Mouse (Mus musculus): Measurements from ENCODE around the gene Ccdc144b. TPM values are rescaled to one million over a fixed set of nuclear protein-coding genes. Genes with fewer than 3 reads are reported as not detected.
A peak's percentile ranks its signal among the peaks of the same experiment; 100 is the strongest.

Ccdc144b gene
- polyA plus RNA-seq, 1 experiment from 2014 or later, result not detected

DNA sequence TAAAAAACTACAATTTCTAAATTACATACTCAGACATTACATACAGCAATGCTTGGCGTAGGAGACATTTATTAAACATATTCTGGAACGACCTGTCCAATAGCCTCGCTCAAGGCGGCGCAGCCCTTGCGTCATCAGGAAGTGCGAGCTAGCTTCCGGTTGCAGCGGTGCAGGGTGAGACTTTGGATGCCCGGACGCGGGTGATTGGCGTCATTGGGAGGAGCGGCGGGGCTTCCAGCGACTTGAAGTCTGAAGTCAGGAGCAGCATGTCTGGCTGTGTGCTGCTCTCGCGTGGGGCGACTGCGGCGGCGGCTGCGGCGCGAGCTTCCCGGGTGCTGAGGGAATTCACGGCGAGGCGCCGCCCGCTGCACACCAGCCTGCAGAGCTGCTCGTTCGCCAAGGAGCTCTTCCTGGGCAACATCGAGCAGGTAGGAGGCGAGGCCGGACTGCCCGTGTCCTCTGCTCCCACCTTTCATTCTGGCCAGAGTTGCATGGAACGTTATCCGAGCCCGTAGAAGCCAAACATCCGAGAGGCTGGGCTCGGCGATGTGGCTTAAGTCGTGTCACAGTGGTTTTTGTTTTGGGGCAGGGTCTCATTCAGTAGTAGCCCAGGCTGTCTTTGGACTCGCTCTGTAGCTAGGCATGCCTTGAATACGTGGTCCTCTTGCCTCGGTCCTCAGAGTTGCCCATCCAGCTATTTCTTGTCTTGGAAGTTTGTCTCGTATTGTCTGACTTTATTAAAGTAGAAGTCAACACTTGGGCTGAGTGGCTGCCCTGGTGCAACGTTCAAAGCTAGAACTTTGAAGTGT lies 12.7 kb upstream of the Ccdc144b start, which contains the start of gene Acad9:
TSS of gene Acad9 (plus strand) at position 137 of the 809 bp plus-strand sequence.
- Histone ChIP-seq H3K4me1 (peaks cover 21% of the 10 kb centered on the region), H3K36me3 (replicated peaks) (peaks cover 12% of the 10 kb centered on the region), H3K9me3 (no peaks in the 10 kb centered on the region), H3K27ac (peak within 1 kb of the TSS; percentile 87), H3K4me3 (peak within 1 kb of the TSS; percentile 89), H3K27me3 (ENCODE audit: poor library complexity, severe bottlenecking) (peaks cover 6% of the 10 kb centered on the region; the same call in 1 of the 2 replicates)
- 1% methylated on average over 49 of the region's 49 CpGs for WGBS
- peak; percentile 94 for DNase-seq (ENCODE audit: extremely low spot score, low spot score)

DNA sequence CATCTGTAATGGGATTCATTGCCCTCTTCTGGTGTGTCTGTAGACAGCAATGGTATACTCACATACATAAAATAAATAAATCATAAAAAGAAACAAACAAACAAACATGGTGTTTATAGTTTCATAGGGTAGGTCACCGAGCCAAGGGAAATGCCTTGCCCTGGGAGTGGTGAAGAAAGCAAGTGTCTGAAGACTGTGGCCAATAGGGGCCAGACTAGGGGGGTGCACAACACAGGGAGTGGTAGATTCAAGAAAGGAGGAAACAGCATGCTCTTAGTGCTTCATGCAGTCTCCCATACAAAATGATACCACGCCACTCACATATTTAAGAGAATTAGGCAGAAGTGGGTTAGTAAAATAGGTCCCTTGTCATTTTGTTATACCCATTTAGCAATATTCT lies 11.8 kb upstream of the Ccdc144b start:
- Histone ChIP-seq H3K4me1 (peaks cover 21% of the 10 kb centered on the region), H3K36me3 (replicated peaks) (peaks cover 3% of the 10 kb centered on the region), H3K9me3 (no peaks in the 10 kb centered on the region), H3K4me3 (peak overlapping the region; percentile 89), H3K27ac (0 out of 2 replicates have a peak overlapping the region, but pooled peaks have one; percentile 87), H3K27me3 (ENCODE audit: poor library complexity, severe bottlenecking) (peaks cover 9% of the 10 kb centered on the region; the same call in 1 of the 2 replicates)
- no peak for DNase-seq (ENCODE audit: extremely low spot score, low spot score)
- WGBS, result 90% methylated on average over 2 of the region's 2 CpGs

DNA sequence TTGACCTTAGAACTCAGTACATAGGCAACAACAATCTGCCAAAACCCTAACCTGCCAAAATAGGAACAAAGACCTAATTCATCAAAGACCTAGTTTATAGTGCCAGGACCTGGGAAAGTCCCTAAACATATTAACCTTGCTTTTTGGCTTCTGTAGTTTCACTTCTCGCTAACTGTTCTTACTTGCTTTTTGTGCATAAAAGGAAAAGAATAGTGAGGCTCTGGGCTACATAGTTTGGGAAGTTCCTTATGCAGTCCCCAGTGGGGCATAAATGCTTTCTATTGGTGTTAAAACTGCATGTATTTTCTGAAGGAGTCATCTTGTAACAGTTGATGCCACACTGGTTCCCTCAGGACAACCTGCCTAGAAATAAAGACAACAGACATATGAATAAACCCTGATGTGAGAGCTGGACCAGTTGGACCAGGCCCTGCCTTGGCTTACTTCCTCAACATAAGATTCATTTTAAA lies 11.3 kb upstream of the Ccdc144b start:
- H3K27me3 ChIP-seq (ENCODE audit: poor library complexity, severe bottlenecking), result peaks cover 9% of the 10 kb centered on the region; the same call in 1 of the 2 replicates
- 98% methylated on average over 1 of the region's 1 CpGs for WGBS

DNA sequence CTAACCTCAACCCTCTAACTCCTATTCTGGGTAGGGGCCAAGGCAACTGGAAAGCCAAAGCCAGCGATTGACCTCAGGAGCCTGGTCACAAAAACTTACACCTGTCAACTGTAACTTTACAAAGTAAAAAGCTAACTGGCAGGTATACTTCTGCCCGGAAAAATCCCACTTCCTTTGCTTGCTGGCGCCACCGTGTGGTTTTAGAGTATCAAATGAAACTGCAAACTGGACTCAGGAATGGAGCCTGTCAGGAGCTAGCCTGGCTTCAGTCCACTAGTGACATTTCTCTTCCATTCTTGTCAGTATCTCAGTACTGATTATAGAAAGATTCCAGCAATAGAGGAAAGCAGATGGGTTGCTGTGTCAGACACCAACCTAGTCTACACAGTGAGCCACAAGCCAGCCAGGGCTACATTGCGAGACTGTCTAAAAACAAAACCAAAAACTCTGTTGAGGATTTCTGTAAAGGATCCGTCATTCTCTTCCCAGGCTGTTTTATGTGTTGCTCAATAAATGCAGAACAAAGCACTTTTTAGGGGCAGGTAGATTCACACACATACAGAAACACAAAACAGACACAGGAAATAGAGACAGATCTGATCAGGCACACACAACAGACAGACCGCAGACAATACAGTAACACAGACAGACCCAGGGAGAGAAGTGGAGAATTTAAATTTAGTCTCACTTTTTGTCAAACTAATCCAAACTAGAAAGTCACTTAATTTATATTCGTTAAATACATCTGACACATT lies 6.9 kb upstream of the Ccdc144b start:
- H3K27me3 ChIP-seq (ENCODE audit: poor library complexity, severe bottlenecking), result peaks cover 9% of the 10 kb centered on the region; the same call in 1 of the 2 replicates
- H3K27ac ChIP-seq, result no peak overlapping the region
- H3K36me3 ChIP-seq (replicated peaks), result no peaks in the 10 kb centered on the region
- peak; percentile 38 for DNase-seq (ENCODE audit: extremely low spot score, low spot score)
- H3K4me3 ChIP-seq, result no peak overlapping the region
- 34% methylated on average over 8 of the region's 8 CpGs for WGBS
- peaks cover 2% of the 10 kb centered on the region; the same call in 1 of the 2 replicates for H3K4me1 ChIP-seq
- no peaks in the 10 kb centered on the region for H3K9me3 ChIP-seq

More for the DNA sequence above, 11.3 kb upstream of the Ccdc144b start:
- no peaks in the 10 kb centered on the region; the same call in 1 of the 2 replicates for H3K36me3 ChIP-seq (replicated peaks)
- H3K4me3 ChIP-seq, result no peak overlapping the region
- no peak overlapping the region for H3K27ac ChIP-seq
- DNase-seq (ENCODE audit: extremely low spot score, low spot score), result no peak
- H3K9me3 ChIP-seq, result no peaks in the 10 kb centered on the region
- peaks cover 21% of the 10 kb centered on the region for H3K4me1 ChIP-seq

DNA sequence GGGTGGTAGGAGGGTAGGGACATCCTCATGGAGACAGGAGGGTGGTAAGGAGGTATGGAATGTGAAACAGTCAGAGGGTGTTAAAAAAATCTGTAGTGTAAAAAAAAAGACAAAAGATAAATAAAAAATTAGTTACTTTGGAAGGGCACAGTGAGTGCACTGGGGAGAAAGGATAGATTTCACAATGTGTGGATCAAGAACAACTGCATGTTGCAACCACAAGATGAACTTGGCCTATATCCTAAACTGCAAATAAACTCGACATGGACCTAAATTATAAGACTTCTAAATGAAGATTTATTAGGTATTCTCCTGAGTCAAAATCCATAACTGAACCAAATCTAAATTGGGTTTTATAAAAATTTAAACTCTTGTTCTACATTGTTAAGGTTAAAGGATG lies 4.2 kb downstream of the Ccdc144b start:
- no peak for DNase-seq (ENCODE audit: extremely low spot score, low spot score)
- H3K27me3 ChIP-seq (ENCODE audit: poor library complexity, severe bottlenecking), result no peaks in the 10 kb centered on the region
- H3K27ac ChIP-seq, result no peak overlapping the region
- no peak overlapping the region for H3K4me3 ChIP-seq
- H3K36me3 ChIP-seq (replicated peaks), result no peaks in the 10 kb centered on the region
- WGBS, result 79% methylated on average over 1 of the region's 1 CpGs
- H3K9me3 ChIP-seq, result no peaks in the 10 kb centered on the region
- H3K4me1 ChIP-seq, result no peaks in the 10 kb centered on the region

DNA sequence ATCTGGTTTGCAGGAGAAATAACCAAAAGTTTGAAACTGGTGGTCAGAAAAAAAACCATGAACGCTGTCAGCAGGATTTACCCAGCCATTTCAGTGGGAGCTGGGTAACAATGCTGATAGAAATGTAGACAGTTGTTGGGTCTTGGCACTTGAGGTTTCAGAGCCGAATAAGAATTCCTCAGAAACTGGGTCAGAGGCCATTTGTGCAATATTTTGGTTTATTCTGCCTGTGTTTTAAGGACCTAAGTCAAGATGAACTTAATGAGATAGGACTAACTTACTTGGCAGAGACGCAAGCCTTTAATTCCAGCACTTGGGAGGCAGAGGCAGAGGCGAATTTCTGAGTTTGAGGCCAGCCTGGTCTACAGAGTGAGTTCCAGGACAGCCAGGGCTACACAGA lies 8.3 kb downstream of the Ccdc144b start:
- WGBS, result 76% methylated on average over 4 of the region's 4 CpGs
- H3K4me1 ChIP-seq, result no peaks in the 10 kb centered on the region
- no peak for DNase-seq (ENCODE audit: extremely low spot score, low spot score)
- H3K27me3 ChIP-seq (ENCODE audit: poor library complexity, severe bottlenecking), result no peaks in the 10 kb centered on the region
- H3K27ac ChIP-seq, result no peak overlapping the region
- no peak overlapping the region for H3K4me3 ChIP-seq
- H3K36me3 ChIP-seq (replicated peaks), result no peaks in the 10 kb centered on the region
- no peaks in the 10 kb centered on the region for H3K9me3 ChIP-seq

DNA sequence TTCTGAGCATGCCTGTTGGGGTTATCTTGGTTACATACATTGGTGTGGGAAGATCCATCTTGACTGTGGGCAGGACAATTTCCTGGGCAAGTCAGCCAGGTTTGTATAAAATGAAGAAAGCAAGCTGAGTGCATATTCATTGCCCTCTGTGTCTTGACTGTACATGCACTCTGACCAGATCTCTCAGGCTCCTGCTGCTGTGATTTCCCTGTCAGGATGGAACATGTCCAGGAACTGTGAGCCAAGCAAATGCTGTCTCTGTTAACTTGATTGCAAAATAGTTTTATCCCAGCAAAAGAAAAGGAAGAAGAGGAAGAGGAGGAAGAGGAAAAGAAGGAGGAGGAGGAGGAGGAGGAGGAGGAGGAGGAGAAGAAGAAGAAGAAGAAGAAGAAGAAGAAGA lies 8.8 kb downstream of the Ccdc144b start:
- Histone ChIP-seq H3K36me3 (replicated peaks) (no peaks in the 10 kb centered on the region), H3K27me3 (ENCODE audit: poor library complexity, severe bottlenecking) (no peaks in the 10 kb centered on the region)

DNA sequence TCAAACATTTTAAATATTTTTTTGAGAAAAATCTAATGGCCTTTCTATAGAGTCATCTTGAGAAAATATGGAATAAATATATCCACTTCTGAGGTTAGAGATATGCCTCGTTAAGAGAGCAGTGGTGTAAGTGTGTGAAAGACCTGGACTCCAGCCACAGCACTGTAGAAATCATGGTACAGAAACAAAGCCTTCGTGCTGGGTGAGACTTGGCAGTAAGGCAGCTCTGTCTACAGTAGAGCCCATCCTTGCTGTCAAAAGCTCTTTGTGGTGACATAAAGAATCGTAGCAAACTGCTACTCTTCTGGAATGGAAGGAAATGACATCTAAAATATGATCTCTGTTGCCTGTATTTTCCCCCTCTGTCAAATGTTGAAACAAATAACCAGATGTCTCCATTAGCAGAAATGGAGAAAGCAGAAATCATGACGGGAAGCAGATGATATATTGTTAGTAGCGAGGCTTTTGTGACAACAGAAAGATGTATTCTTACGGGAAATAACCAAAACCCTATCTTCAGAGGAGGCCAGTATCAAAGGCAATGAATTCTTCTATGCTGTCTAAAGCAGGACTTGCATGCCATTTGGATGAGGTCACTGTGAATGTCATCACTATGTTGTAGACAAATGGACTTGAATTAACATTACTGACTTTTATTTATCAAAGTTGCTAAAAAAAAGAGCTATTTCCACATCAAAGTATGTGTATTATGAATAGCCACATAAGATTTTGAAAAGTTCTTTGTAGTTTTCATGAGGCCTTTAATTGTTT lies 21.4 kb downstream of the Ccdc144b start:
- H3K27me3 ChIP-seq (ENCODE audit: poor library complexity, severe bottlenecking), result no peaks in the 10 kb centered on the region
- DNase-seq (ENCODE audit: extremely low spot score, low spot score), result no peak
- H3K36me3 ChIP-seq (replicated peaks), result no peaks in the 10 kb centered on the region
- no peaks in the 10 kb centered on the region for H3K4me1 ChIP-seq
- H3K27ac ChIP-seq, result no peak overlapping the region
- no peak overlapping the region for H3K4me3 ChIP-seq
- whole genome bisulfite sequencing, result 85% methylated on average over 6 of the region's 6 CpGs
- H3K9me3 ChIP-seq, result no peaks in the 10 kb centered on the region

More for the DNA sequence above, 8.8 kb downstream of the Ccdc144b start:
- Histone ChIP-seq H3K4me3 (no peak overlapping the region), H3K27ac (no peak overlapping the region), H3K4me1 (no peaks in the 10 kb centered on the region), H3K9me3 (no peaks in the 10 kb centered on the region)
- no peak for DNase-seq (ENCODE audit: extremely low spot score, low spot score)

DNA sequence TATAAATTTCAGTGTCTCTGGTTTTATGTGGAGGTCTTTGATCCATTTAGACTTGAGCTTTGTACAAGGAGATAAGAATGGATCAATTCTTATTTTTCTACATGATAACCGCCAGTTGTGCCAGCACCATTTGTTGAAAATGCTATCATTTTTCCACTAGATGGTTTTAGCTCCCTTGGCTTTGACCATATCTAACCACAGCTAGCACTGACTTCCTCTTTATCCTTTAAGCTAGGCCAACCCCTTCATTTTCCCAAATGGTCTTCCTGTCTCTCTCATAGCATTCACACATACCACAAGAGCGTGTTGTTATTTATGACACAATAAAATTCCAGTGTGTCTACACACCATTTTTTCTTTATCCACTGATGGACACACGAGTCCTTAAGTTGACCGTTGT lies 23.4 kb downstream of the Ccdc144b start:
- no peaks in the 10 kb centered on the region for H3K9me3 ChIP-seq
- no peak overlapping the region for H3K4me3 ChIP-seq
- WGBS, result 92% methylated on average over 4 of the region's 4 CpGs
- H3K27ac ChIP-seq, result no peak overlapping the region
- DNase-seq (ENCODE audit: extremely low spot score, low spot score), result no peak
- no peaks in the 10 kb centered on the region for H3K4me1 ChIP-seq
- no peaks in the 10 kb centered on the region for H3K36me3 ChIP-seq (replicated peaks)
- no peaks in the 10 kb centered on the region for H3K27me3 ChIP-seq (ENCODE audit: poor library complexity, severe bottlenecking)

DNA sequence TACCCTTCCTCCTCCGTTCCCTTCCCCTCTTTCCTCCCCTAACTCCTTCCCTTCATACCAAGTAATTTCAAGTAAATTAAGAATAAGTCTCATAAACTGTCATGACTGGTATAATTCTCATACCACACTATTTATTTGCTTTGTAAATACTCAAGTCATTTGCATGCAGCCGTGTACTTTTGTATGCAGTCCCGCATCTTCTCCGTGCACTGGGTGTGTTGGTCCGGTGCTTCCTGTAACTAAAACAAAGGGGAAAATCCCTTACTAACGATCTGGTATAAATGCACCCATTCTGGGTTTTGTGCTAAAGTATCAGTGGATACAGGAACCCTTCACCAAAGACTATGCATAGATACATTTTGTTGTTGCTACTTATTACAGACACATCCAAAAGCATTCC lies 27.6 kb downstream of the Ccdc144b start:
- WGBS, result 86% methylated on average over 6 of the region's 6 CpGs
- H3K36me3 ChIP-seq (replicated peaks), result no peaks in the 10 kb centered on the region
- no peak overlapping the region for H3K27ac ChIP-seq
- no peak overlapping the region for H3K4me3 ChIP-seq
- H3K9me3 ChIP-seq, result no peaks in the 10 kb centered on the region
- no peak for DNase-seq (ENCODE audit: extremely low spot score, low spot score)
- H3K4me1 ChIP-seq, result no peaks in the 10 kb centered on the region
- H3K27me3 ChIP-seq (ENCODE audit: poor library complexity, severe bottlenecking), result no peaks in the 10 kb centered on the region

DNA sequence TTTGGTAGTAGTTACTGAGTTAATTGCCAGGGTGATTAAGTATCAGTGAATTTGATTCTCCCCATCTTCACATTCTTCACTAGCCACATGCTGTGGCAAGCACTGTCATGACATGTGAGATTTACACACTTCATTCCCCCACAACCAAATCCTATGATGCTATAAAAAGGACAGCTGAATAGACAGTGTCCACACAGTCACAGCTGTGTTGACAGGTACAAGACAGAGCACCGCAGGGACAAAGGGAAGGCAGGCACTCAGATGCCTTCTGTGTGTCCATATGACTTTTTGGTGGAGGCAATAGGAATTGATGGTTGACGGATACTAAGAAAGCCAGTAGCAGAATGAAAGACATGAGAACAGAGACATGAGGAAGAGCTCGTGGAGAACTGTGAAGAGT lies 42.1 kb downstream of the Ccdc144b start:
- 84% methylated on average over 3 of the region's 3 CpGs for WGBS
- Histone ChIP-seq H3K4me1 (no peaks in the 10 kb centered on the region), H3K9me3 (peaks cover 6% of the 10 kb centered on the region; the same call in 1 of the 2 replicates), H3K36me3 (replicated peaks) (no peaks in the 10 kb centered on the region), H3K4me3 (no peak overlapping the region), H3K27ac (no peak overlapping the region), H3K27me3 (ENCODE audit: poor library complexity, severe bottlenecking) (no peaks in the 10 kb centered on the region)
- no peak for DNase-seq (ENCODE audit: extremely low spot score, low spot score)

DNA sequence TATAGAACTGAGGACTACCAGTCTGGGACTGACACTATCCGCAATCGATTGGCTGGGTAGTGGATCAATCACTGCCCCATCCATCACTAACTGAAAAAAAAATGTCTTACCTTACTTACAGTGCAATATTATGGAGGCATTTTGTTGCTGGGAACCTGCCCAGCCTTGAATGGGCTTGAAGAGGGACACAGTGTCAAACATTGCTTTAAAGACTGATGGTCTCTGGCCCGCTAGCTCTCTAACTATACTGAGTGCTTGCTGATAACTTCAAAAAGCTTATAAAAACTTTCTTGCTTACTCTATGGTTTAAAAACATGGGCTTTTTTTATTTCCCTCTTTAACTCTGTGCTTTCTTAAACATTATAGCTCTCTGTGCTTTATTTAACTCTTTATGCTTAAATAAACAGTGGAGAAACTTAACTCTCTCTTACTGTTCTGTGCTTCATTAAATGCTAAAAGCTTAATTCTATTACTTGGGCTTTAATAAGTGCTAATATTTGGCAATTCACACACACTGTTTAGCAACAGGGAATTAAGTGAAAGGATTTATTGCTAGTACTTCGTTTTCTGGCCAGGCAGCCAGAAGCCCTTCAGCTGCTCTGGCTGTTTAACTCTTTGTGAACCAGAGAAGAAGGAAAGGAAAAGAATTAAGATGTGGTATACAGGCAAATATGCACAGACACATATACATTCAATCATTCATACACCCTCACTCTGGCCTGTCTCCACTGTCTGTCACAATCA lies 44.8 kb downstream of the Ccdc144b start:
- WGBS, result 76% methylated on average over 4 of the region's 4 CpGs
- peaks cover 6% of the 10 kb centered on the region; the same call in 1 of the 2 replicates for H3K9me3 ChIP-seq
- H3K4me3 ChIP-seq, result no peak overlapping the region
- H3K27me3 ChIP-seq (ENCODE audit: poor library complexity, severe bottlenecking), result no peaks in the 10 kb centered on the region
- no peak overlapping the region for H3K27ac ChIP-seq
- DNase-seq (ENCODE audit: extremely low spot score, low spot score), result no peak
- no peaks in the 10 kb centered on the region for H3K36me3 ChIP-seq (replicated peaks)
- no peaks in the 10 kb centered on the region for H3K4me1 ChIP-seq

Measured in forebrain, embryonic 10.5 days (tissue).